Mouse (Mus musculus) liver, adult 2 months (tissue): ENCODE measurements around the gene Actl9. TPM values are rescaled to one million over a fixed set of nuclear protein-coding genes. Genes with fewer than 3 reads are reported as not detected.

Experiments
- DNase-seq: peaks from one replicate; pipeline ENCODE4 v3.0.0-alpha.2; 2011; ENCODE audit warnings: low read depth, low spot score; ENCODE audit errors: extremely low read depth
- H3K27ac ChIP-seq: fragments of 200-500 bp; replicated peaks from 2 replicates; pipeline ENCODE4 v1.5.1; 2012; ENCODE audit warnings: low read depth, mild to moderate bottlenecking, control low read depth, inconsistent platforms, low read length; ENCODE audit not compliant: insufficient read depth
- H3K27me3 ChIP-seq: fragments of 200-500 bp; 2 replicates; pipeline ENCODE4 v1.6.1; 2012; ENCODE audit warnings: mild to moderate bottlenecking, moderate library complexity, low read length, inconsistent platforms; ENCODE audit not compliant: control insufficient read depth, insufficient read depth
- H3K36me3 ChIP-seq: fragments of 200-500 bp; 2 replicates; pipeline ENCODE4 v1.6.1; 2012; ENCODE audit warnings: low read length, inconsistent platforms; ENCODE audit not compliant: control insufficient read depth, insufficient read depth
- H3K4me1 ChIP-seq: fragments of 200-500 bp; 2 replicates; pipeline ENCODE4 v1.6.1; 2011; ENCODE audit warnings: low read length; ENCODE audit not compliant: control insufficient read depth, insufficient read depth
- H3K4me3 ChIP-seq: fragments of 200-500 bp; 2 replicates; pipeline ENCODE4 v1.5.1; 2011; ENCODE audit warnings: low read depth, mild to moderate bottlenecking, control low read depth, low read length, moderate library complexity; ENCODE audit not compliant: insufficient read depth
- H3K79me2 ChIP-seq: fragments of 200-500 bp; 2 replicates; pipeline ENCODE4 v1.6.1; 2012; ENCODE audit warnings: inconsistent platforms, mild to moderate bottlenecking, low read length, moderate library complexity; ENCODE audit not compliant: control insufficient read depth, insufficient read depth
- H3K9ac ChIP-seq: fragments of 200-500 bp; 2 replicates; pipeline ENCODE4 v1.6.1; 2012; ENCODE audit warnings: low read depth, mild to moderate bottlenecking, control low read depth, inconsistent platforms, low read length
- CTCF ChIP-seq: fragments of 200-500 bp; IDR thresholded peaks from 2 replicates; pipeline ENCODE4 v1.5.1; 2011; ENCODE audit warnings: low read depth, low read length, control low read depth
- POLR2A ChIP-seq: fragments of 200-500 bp; IDR thresholded peaks from 2 replicates; pipeline ENCODE4 v1.6.1; 2011; ENCODE audit warnings: low read length, control low read depth; ENCODE audit not compliant: insufficient read depth; ENCODE audit errors: extremely low read depth
- WGBS: fragments of 180-500 bp; shearing (Covaris S2); methylation state at CpG from one replicate; pipeline ENCODE4 v1.1.7; 2018; 5-methylcytosine and 5-hydroxymethylcytosine counted together
- polyA plus RNA-seq: library from polyadenylated mRNA; depleted of rRNA; stranded (reverse); fragments of >200 nt; gene quantifications from 2 replicates; pipeline ENCODE4 v1.2.3, GENCODE M21; 2012; rRNA removed
- total RNA-seq: library from RNA; depleted of rRNA; stranded (reverse); fragments of >200 nt; gene quantifications from 2 replicates; pipeline ENCODE4 v1.2.3, GENCODE M21; 2014; rRNA removed

Gene Actl9
- total and polyA plus RNA-seq, 2 experiments, result 0.16 TPM; not detected in 1

DNA sequence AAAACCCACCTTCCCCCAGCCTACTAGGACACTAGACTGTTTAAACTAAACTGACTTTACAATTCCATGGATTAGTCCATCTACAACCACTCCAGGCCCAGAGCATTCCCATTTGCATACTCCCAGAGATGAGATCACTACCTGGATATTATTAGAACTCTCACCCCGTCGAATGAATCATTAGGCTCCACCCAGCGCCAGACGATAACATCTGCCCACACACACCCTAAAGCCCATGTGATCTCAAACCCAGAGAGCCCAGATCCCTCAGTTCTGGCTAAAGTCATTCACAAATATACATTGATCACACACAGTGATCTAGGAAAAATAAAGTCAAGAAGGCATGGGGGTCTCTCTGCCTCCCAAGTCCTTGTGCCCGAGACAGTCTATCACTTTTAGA, 7.2 kb downstream of the Actl9 start:
- no peaks in the 10 kb centered on the region for H3K79me2 ChIP-seq
- TF ChIP-seq CTCF (no peak), POLR2A (no peak)
- H3K36me3 ChIP-seq, result no peaks in the 10 kb centered on the region
- no peaks in the 10 kb centered on the region for H3K4me1 ChIP-seq
- no peak overlapping the region for H3K9ac ChIP-seq
- DNase-seq, result no peak
- H3K27me3 ChIP-seq, result no peaks in the 10 kb centered on the region
- WGBS, result 73% methylated on average over 5 of the region's 5 CpGs
- no peak overlapping the region for H3K4me3 ChIP-seq
- no peak overlapping the region for H3K27ac ChIP-seq

DNA sequence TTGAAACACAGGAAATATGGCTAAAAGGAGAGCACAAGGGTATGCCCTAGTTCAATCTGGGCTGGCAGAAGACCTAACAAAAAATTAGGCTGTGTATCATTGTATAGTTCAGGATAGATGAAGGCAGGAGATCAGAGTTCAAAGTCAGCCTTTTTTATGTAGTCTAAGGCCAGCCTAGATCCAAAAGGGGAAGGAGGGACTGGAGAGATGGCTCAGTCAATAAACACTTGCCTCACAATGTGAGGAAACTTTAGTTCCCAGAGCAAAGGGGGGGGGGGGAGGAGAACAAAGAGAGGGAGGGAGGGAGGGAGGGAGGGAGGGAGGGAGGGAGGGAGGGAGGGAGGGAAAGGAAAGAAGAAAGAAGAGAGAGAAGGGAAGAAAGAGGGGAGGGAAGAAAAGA, 8.5 kb downstream of the Actl9 start:
- TF ChIP-seq CTCF (no peak), POLR2A (no peak)
- H3K4me1 ChIP-seq, result no peaks in the 10 kb centered on the region
- DNase-seq, result no peak
- H3K79me2 ChIP-seq, result no peaks in the 10 kb centered on the region
- no peak overlapping the region for H3K9ac ChIP-seq
- H3K27ac ChIP-seq, result no peak overlapping the region
- H3K4me3 ChIP-seq, result no peak overlapping the region
- H3K27me3 ChIP-seq, result no peaks in the 10 kb centered on the region
- no peaks in the 10 kb centered on the region for H3K36me3 ChIP-seq

DNA sequence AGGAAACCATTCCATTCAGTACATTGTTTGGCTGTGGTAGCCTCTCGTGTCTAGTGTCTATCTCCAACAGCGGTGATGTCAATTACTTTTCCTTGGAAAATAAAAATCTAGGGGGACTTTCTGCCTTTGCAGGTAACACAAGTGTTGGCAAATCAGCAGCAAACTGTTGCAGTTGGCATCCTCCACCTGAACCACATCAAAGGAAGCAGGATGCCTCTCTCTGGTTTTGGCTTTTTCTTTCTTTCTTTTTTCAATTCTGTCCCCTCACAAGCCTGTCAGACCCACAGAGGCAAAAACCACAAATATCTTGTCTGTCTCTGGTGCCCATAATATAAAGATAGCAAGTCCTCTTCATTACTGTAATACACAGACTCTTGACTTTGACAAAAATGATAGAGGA, 23.9 kb downstream of the Actl9 start:
- no peak for DNase-seq
- H3K4me3 ChIP-seq, result no peak overlapping the region
- no peaks in the 10 kb centered on the region for H3K79me2 ChIP-seq
- TF ChIP-seq POLR2A, result no peak
- no peak for TF ChIP-seq CTCF
- H3K4me1 ChIP-seq, result no peaks in the 10 kb centered on the region
- no peaks in the 10 kb centered on the region for H3K36me3 ChIP-seq
- H3K9ac ChIP-seq, result no peak overlapping the region
- H3K27ac ChIP-seq, result no peak overlapping the region
- 86% methylated on average over 2 of the region's 2 CpGs for WGBS
- no peaks in the 10 kb centered on the region for H3K27me3 ChIP-seq

- WGBS, result 58% methylated on average over 6 of the region's 6 CpGs
Measured at GRCm38 (mm10) chr17:33471206-33471605, 38.5 kb downstream of the Actl9 start.

More at GRCm38 (mm10) chr17:33471206-33471605, 38.5 kb downstream of the Actl9 start:
- Histone ChIP-seq H3K4me3 (no peak overlapping the region), H3K27me3 (0 out of 2 replicates have a peak, but pooled peaks cover 2% of the 10 kb centered on the region), H3K4me1 (no peaks in the 10 kb centered on the region), H3K36me3 (no peaks in the 10 kb centered on the region), H3K9ac (no peak overlapping the region), H3K27ac (no peak overlapping the region), H3K79me2 (no peaks in the 10 kb centered on the region)
- TF ChIP-seq CTCF, result no peak
- no peak for TF ChIP-seq POLR2A
- no peak for DNase-seq

Other genes with a start within 250 kb of the Actl9 start
- not detected in 2 replicates for gene Olfr239, start 241.6 kb upstream of the Actl9 start, total RNA-seq
- gene Olfr239, start 241.6 kb upstream of the Actl9 start, polyA plus RNA-seq, result not detected in 2 replicates
- gene Olfr1564, start 211.2 kb upstream of the Actl9 start, total RNA-seq, result 0.07 TPM in 1 of 2 replicates, not detected in the other
- not detected in 2 replicates for gene Olfr1564, start 211.2 kb upstream of the Actl9 start, polyA plus RNA-seq
- gene Zfp955a, start 177.8 kb upstream of the Actl9 start, total RNA-seq, result 7.9 and 8.7 TPM in 2 replicates
- gene Zfp955a, start 177.8 kb upstream of the Actl9 start, polyA plus RNA-seq, result 0.82 and 0.88 TPM in 2 replicates
- not detected in 2 replicates for gene Olfr63, start 168.2 kb upstream of the Actl9 start, total RNA-seq
- not detected in 2 replicates for gene Olfr63, start 168.2 kb upstream of the Actl9 start, polyA plus RNA-seq
- 4.4 and 5.3 TPM in 2 replicates for gene Zfp955b, start 143.4 kb upstream of the Actl9 start, total RNA-seq
- gene Zfp955b, start 143.4 kb upstream of the Actl9 start, polyA plus RNA-seq, result 0.70 and 0.78 TPM in 2 replicates
- 2.9 and 3.3 TPM in 2 replicates for gene Zfp81, start 74.0 kb upstream of the Actl9 start, total RNA-seq
- gene Zfp81, start 74.0 kb upstream of the Actl9 start, polyA plus RNA-seq, result 0.27 and 0.43 TPM in 2 replicates
- gene Zfp101, start 38.3 kb upstream of the Actl9 start, total RNA-seq, result 4.2 and 6.0 TPM in 2 replicates
- gene Zfp101, start 38.3 kb upstream of the Actl9 start, polyA plus RNA-seq, result 0.68 and 0.73 TPM in 2 replicates
- 6.5 and 7.0 TPM in 2 replicates for gene Adamts10, start 91.3 kb downstream of the Actl9 start, total RNA-seq
- gene Adamts10, start 91.3 kb downstream of the Actl9 start, polyA plus RNA-seq, result 6.6 and 8.6 TPM in 2 replicates
- gene Myo1f, start 122.8 kb downstream of the Actl9 start, total RNA-seq, result 1.7 and 2.9 TPM in 2 replicates
- gene Myo1f, start 122.8 kb downstream of the Actl9 start, polyA plus RNA-seq, result 1.1 and 1.4 TPM in 2 replicates
- gene Zfp414, start 196.2 kb downstream of the Actl9 start, total RNA-seq, result 1.0 and 1.7 TPM in 2 replicates
- gene Zfp414, start 196.2 kb downstream of the Actl9 start, polyA plus RNA-seq, result 15.1 and 15.5 TPM in 2 replicates
- gene Pram1, start 205.2 kb downstream of the Actl9 start, total RNA-seq, result 0.13 TPM in 1 of 2 replicates, not detected in the other
- gene Pram1, start 205.2 kb downstream of the Actl9 start, polyA plus RNA-seq, result 0.23 and 0.45 TPM in 2 replicates